Mouse (Mus musculus) hindbrain, embryonic 14.5 days (tissue): ENCODE data around the gene Mex3a. TPM values are rescaled to one million over a fixed set of nuclear protein-coding genes. Genes with fewer than 3 reads are reported as not detected.

Experiments
- ATAC-seq: fragments of 200-750 bp; cut with Nextera tagmentation; 2 replicates; pipeline ENCODE4 v1.8.0; 2017; ENCODE audit warnings: moderate number of reproducible peaks, mild to moderate bottlenecking, moderate TSS enrichment, moderate library complexity; ENCODE audit not compliant: low FRiP score
- DNase-seq: peaks from one replicate; pipeline ENCODE4 v3.0.0-alpha.2; 2015; ENCODE audit warnings: low spot score
- H3K27ac ChIP-seq: fragments of 300-500 bp; sonication (generic); 2 replicates; pipeline ENCODE4 v1.5.1; 2014; ENCODE audit warnings: mild to moderate bottlenecking, moderate library complexity
- H3K27me3 ChIP-seq: fragments of 300-500 bp; sonication (generic); 2 replicates; pipeline ENCODE4 v1.6.1; 2014; ENCODE audit warnings: mild to moderate bottlenecking, low read length, mixed read lengths; ENCODE audit not compliant: control insufficient read depth, insufficient read depth
- H3K36me3 ChIP-seq: fragments of 300-500 bp; sonication (generic); replicated peaks from 2 replicates; pipeline ENCODE4 v1.6.1; 2014; ENCODE audit not compliant: control insufficient read depth, insufficient read depth
- H3K4me1 ChIP-seq: fragments of 300-500 bp; sonication (generic); replicated peaks from 2 replicates; pipeline ENCODE4 v1.6.1; 2014; ENCODE audit warnings: antibody characterized with exemption, low read length, mixed read lengths; ENCODE audit not compliant: control insufficient read depth, insufficient read depth
- H3K4me2 ChIP-seq: fragments of 300-500 bp; sonication (generic); replicated peaks from 2 replicates; pipeline ENCODE4 v1.6.1; 2014; ENCODE audit warnings: mild to moderate bottlenecking, moderate library complexity
- H3K4me3 ChIP-seq: fragments of 300-500 bp; sonication (generic); replicated peaks from 2 replicates; pipeline ENCODE4 v1.5.1; 2014; ENCODE audit warnings: mild to moderate bottlenecking, low read length
- H3K9ac ChIP-seq: fragments of 300-500 bp; sonication (generic); 2 replicates; pipeline ENCODE4 v1.6.1; 2014
- H3K9me3 ChIP-seq: fragments of 300-500 bp; sonication (generic); 2 replicates; pipeline ENCODE4 v1.6.1; 2016; ENCODE audit warnings: low read length; ENCODE audit not compliant: control insufficient read depth
- WGBS: fragments of 180-500 bp; shearing (Covaris S2); extraction: QIAGEN DNeasy Blood & Tissue Kit; methylation state at CpG from one replicate; pipeline ENCODE4 v1.1.7; 2014; 5-methylcytosine and 5-hydroxymethylcytosine counted together
- polyA plus RNA-seq: library from polyadenylated mRNA; unstranded; fragments of >200 nt; fragmentation: Nextera tagmentation; extraction: Ambion mirVana; gene quantifications from 2 replicates; pipeline ENCODE4 v1.2.1, GENCODE M21; 2014

Gene Mex3a
- polyA plus RNA-seq, 1 experiment from 2014 or later = 31.0 TPM

- no peak overlapping the region for H3K27ac ChIP-seq
- no peaks in the 10 kb centered on the region for H3K36me3 ChIP-seq
- peak overlapping the region; percentile 83 for H3K4me2 ChIP-seq
- H3K9ac ChIP-seq = peak overlapping the region; percentile 71; the same call in 1 of the 2 replicates
- no peaks in the 10 kb centered on the region for H3K9me3 ChIP-seq
- H3K4me3 ChIP-seq = peak overlapping the region; percentile 57
- peaks cover 4% of the 10 kb centered on the region for H3K27me3 ChIP-seq
- DNase-seq (no peak), ATAC-seq (peak; percentile 12; the same call in 1 of the 2 replicates)
- WGBS = 8% methylated on average over 4 of the region's 4 CpGs
- H3K4me1 ChIP-seq = peaks cover 14% of the 10 kb centered on the region
These were observed 28.7 kb upstream of the Mex3a start for GRCm38 (mm10) chr3:88503505-88503863.

GRCm38 (mm10) chr3:88503881-88504746, 28.1 kb upstream of the Mex3a start:
- no peak for ATAC-seq
- Histone ChIP-seq H3K9ac (no peak overlapping the region), H3K4me3 (no peak overlapping the region), H3K36me3 (no peaks in the 10 kb centered on the region), H3K9me3 (no peaks in the 10 kb centered on the region), H3K27ac (no peak overlapping the region), H3K27me3 (peaks cover 4% of the 10 kb centered on the region), H3K4me1 (peaks cover 14% of the 10 kb centered on the region), H3K4me2 (no peak overlapping the region)
- no peak for DNase-seq
- WGBS = 56% methylated on average over 8 of the region's 8 CpGs

- Histone ChIP-seq H3K9ac (no peak overlapping the region), H3K36me3 (no peaks in the 10 kb centered on the region), H3K4me2 (no peak overlapping the region), H3K27ac (no peak overlapping the region), H3K4me3 (no peak overlapping the region), H3K4me1 (peaks cover 24% of the 10 kb centered on the region), H3K9me3 (no peaks in the 10 kb centered on the region), H3K27me3 (peaks cover 4% of the 10 kb centered on the region)
- 75% methylated on average over 6 of the region's 6 CpGs for WGBS
- DNase-seq (no peak), ATAC-seq (no peak)
These were observed 27.1 kb upstream of the Mex3a start for GRCm38 (mm10) chr3:88505081-88505480.

- H3K27me3 ChIP-seq = peaks cover 4% of the 10 kb centered on the region
- no peak overlapping the region for H3K4me3 ChIP-seq
- H3K27ac ChIP-seq = no peak overlapping the region
- no peak overlapping the region for H3K9ac ChIP-seq
- H3K4me2 ChIP-seq = no peak overlapping the region
- peaks cover 31% of the 10 kb centered on the region for H3K4me1 ChIP-seq
- H3K9me3 ChIP-seq = no peaks in the 10 kb centered on the region
- ATAC-seq (no peak), DNase-seq (no peak)
- no peaks in the 10 kb centered on the region for H3K36me3 ChIP-seq
- 52% methylated on average over 7 of the region's 7 CpGs for WGBS
These were observed 26.4 kb upstream of the Mex3a start for GRCm38 (mm10) chr3:88505765-88506164.

- no peaks in the 10 kb centered on the region for H3K9me3 ChIP-seq
- ATAC-seq = no peak
These were observed 22.9 kb upstream of the Mex3a start for GRCm38 (mm10) chr3:88509250-88509649.

GRCm38 (mm10) chr3:88509692-88510420, 22.3 kb upstream of the Mex3a start, which contains the start of gene Lmna:
Lmna (minus strand) TSS chr3:88509956.
- WGBS = under 1% methylated on average over 31 of the region's 31 CpGs
- Histone ChIP-seq H3K36me3 (no peaks in the 10 kb centered on the region), H3K4me2 (peak within 1 kb of the TSS; percentile 54), H3K9me3 (no peaks in the 10 kb centered on the region), H3K27me3 (no peaks in the 10 kb centered on the region), H3K27ac (peak within 1 kb of the TSS; percentile 89), H3K4me3 (peak within 1 kb of the TSS; percentile 32), H3K9ac (peak within 1 kb of the TSS; percentile 32), H3K4me1 (peaks cover 31% of the 10 kb centered on the region)
- peak; percentile 84 for DNase-seq
- peak; percentile 95 for ATAC-seq

More at GRCm38 (mm10) chr3:88509250-88509649, 22.9 kb upstream of the Mex3a start:
- no peaks in the 10 kb centered on the region for H3K36me3 ChIP-seq
- H3K27me3 ChIP-seq = no peaks in the 10 kb centered on the region
- WGBS = 68% methylated on average over 3 of the region's 3 CpGs
- peaks cover 31% of the 10 kb centered on the region for H3K4me1 ChIP-seq
- peak overlapping the region; percentile 89 for H3K27ac ChIP-seq
- H3K9ac ChIP-seq = peak overlapping the region; percentile 32
- peak overlapping the region; percentile 32 for H3K4me3 ChIP-seq
- no peak for DNase-seq
- peak overlapping the region; percentile 54 for H3K4me2 ChIP-seq

- ATAC-seq (no peak), DNase-seq (no peak)
- Histone ChIP-seq H3K9ac (peak overlapping the region; percentile 32), H3K4me3 (peak overlapping the region; percentile 32), H3K9me3 (no peaks in the 10 kb centered on the region), H3K4me2 (peak overlapping the region; percentile 54), H3K27ac (peak overlapping the region; percentile 89), H3K27me3 (no peaks in the 10 kb centered on the region), H3K4me1 (peaks cover 31% of the 10 kb centered on the region), H3K36me3 (no peaks in the 10 kb centered on the region)
- WGBS = 49% methylated on average over 13 of the region's 13 CpGs
These were observed 21.5 kb upstream of the Mex3a start for GRCm38 (mm10) chr3:88510421-88511289.

- Histone ChIP-seq H3K4me3 (no peak overlapping the region), H3K36me3 (no peaks in the 10 kb centered on the region), H3K27ac (no peak overlapping the region), H3K4me1 (peaks cover 31% of the 10 kb centered on the region), H3K27me3 (no peaks in the 10 kb centered on the region), H3K4me2 (no peak overlapping the region), H3K9me3 (no peaks in the 10 kb centered on the region), H3K9ac (no peak overlapping the region)
- DNase-seq (no peak), ATAC-seq (no peak)
- 56% methylated on average over 4 of the region's 4 CpGs for WGBS
These were observed 20.6 kb upstream of the Mex3a start for GRCm38 (mm10) chr3:88511559-88511958.
